Mouse (Mus musculus) liver, embryonic 14.5 days (tissue): ENCODE data around the gene Ttc9b.

Experiments used
- CTCF ChIP-seq: IDR thresholded peaks from 2 replicates; pipeline ENCODE4 v1.5.1; 2016; ENCODE audit warnings: antibody characterized with exemption, low read depth, control low read depth
- EP300 ChIP-seq: IDR thresholded peaks from 2 replicates; pipeline ENCODE4 v1.6.1; 2016; ENCODE audit warnings: antibody characterized with exemption, low read depth

GRCm38 (mm10) chr7:27621028-27621427 lies 32.7 kb upstream of the Ttc9b start:
- TF ChIP-seq CTCF (no peak), EP300 (no peak)
